Mouse (Mus musculus) heart, adult 2 months (tissue): ENCODE measurements around the gene Rps13. TPM values are rescaled to one million over a fixed set of nuclear protein-coding genes. Genes with fewer than 3 reads are reported as not detected.
A peak's percentile ranks its signal among the peaks of the same experiment; 100 is the strongest.

Experiments used
- DNase-seq, 2 experiments: peaks; one replicate each; pipeline ENCODE4 v3.0.0; 2021
- H3K27ac ChIP-seq: fragments of 200-600 bp; 2 replicates; pipeline ENCODE4 v1.8.1; 2022
- H3K27me3 ChIP-seq: fragments of 200-500 bp; 2 replicates; pipeline ENCODE4 v1.6.1; 2012; ENCODE audit warnings: mild to moderate bottlenecking, low read length, inconsistent platforms, mixed read lengths; ENCODE audit not compliant: control insufficient read depth, insufficient read depth
- H3K36me3 ChIP-seq: fragments of 200-500 bp; 2 replicates; pipeline ENCODE4 v1.6.1; 2012; ENCODE audit warnings: low read length, inconsistent platforms; ENCODE audit not compliant: control insufficient read depth, insufficient read depth
- H3K4me1 ChIP-seq: fragments of 200-500 bp; 2 replicates; pipeline ENCODE4 v1.6.1; 2011; ENCODE audit warnings: low read length; ENCODE audit not compliant: control insufficient read depth, insufficient read depth
- H3K4me3 ChIP-seq: fragments of 200-600 bp; 2 replicates; pipeline ENCODE4 v1.8.1; 2022
- H3K79me2 ChIP-seq: fragments of 200-500 bp; replicated peaks from 2 replicates; pipeline ENCODE4 v1.6.1; 2012; ENCODE audit warnings: mild to moderate bottlenecking, inconsistent platforms, low read length, moderate library complexity, mixed read lengths; ENCODE audit not compliant: control insufficient read depth, insufficient read depth
- H3K9ac ChIP-seq: fragments of 200-500 bp; 2 replicates; pipeline ENCODE4 v1.6.1; 2012; ENCODE audit warnings: low read depth, mild to moderate bottlenecking, control low read depth, inconsistent platforms, low read length, mixed read lengths
- CTCF ChIP-seq: fragments of 200-600 bp; IDR thresholded peaks from 2 replicates; pipeline ENCODE4 v1.8.1; 2022; ENCODE audit warnings: antibody characterized with exemption, mild to moderate bottlenecking, moderate library complexity
- EP300 ChIP-seq: fragments of 200-500 bp; IDR thresholded peaks from 2 replicates; pipeline ENCODE4 v1.6.1; 2011; ENCODE audit warnings: low read depth, low read length, control low read depth; ENCODE audit not compliant: insufficient read depth
- POLR2A ChIP-seq: fragments of 200-500 bp; IDR thresholded peaks from 2 replicates; pipeline ENCODE4 v1.6.1; 2011; ENCODE audit warnings: mild to moderate bottlenecking, low read depth, low read length, control low read depth; ENCODE audit not compliant: insufficient read depth
- WGBS: fragments of 180-500 bp; shearing (Covaris S2); methylation state at CpG from one replicate; pipeline ENCODE4 v1.1.7; 2018; 5-methylcytosine and 5-hydroxymethylcytosine counted together
- intact Hi-C: fragments of 180-260 bp; cut with DNase I; formaldehyde crosslinking; loops from one replicate; pipeline ENCODE4 v1.15.1; 2025
- polyA plus RNA-seq: library from polyadenylated mRNA; depleted of rRNA; stranded (reverse); fragments of >200 nt; gene quantifications from 2 replicates; pipeline ENCODE4 v1.2.3, GENCODE M21; 2012
- total RNA-seq, 2 experiments: library from RNA; stranded (reverse); gene quantifications; 2 replicates each; pipeline ENCODE4 v1.2.3; 2021

Rps13 gene
- total and polyA plus RNA-seq, 3 experiments: 146 to 384 (median 328) TPM

GRCm38 (mm10) chr7:116301661-116302311 is 32.2 kb downstream of the Rps13 start:
- Histone ChIP-seq H3K36me3 (no peaks in the 10 kb centered on the region), H3K4me3 (no peak overlapping the region), H3K27me3 (no peaks in the 10 kb centered on the region), H3K4me1 (no peaks in the 10 kb centered on the region), H3K9ac (no peak overlapping the region), H3K27ac (no peak overlapping the region), H3K79me2 (no peaks in the 10 kb centered on the region)
- TF ChIP-seq POLR2A: no peak
- TF ChIP-seq CTCF: no peak
- TF ChIP-seq EP300: no peak
- intact Hi-C loops: no loop called here
- 62% methylated on average over 5 of the region's 5 CpGs for WGBS
- peak in 1 of 2 experiments; percentile 32 for DNase-seq

GRCm38 (mm10) chr7:116301144-116301543 is 32.9 kb downstream of the Rps13 start:
- H3K4me3 ChIP-seq: no peak overlapping the region
- intact Hi-C loops: no loop called here
- no peaks in the 10 kb centered on the region for H3K27me3 ChIP-seq
- H3K27ac ChIP-seq: no peak overlapping the region
- H3K4me1 ChIP-seq: no peaks in the 10 kb centered on the region
- no peaks in the 10 kb centered on the region for H3K79me2 ChIP-seq
- no peak overlapping the region for H3K9ac ChIP-seq
- no peaks in the 10 kb centered on the region for H3K36me3 ChIP-seq
- DNase-seq: no peak
- no peak for TF ChIP-seq CTCF
- no peak for TF ChIP-seq POLR2A
- TF ChIP-seq EP300: no peak
- 66% methylated on average over 4 of the region's 4 CpGs for WGBS

- H3K36me3 ChIP-seq: no peaks in the 10 kb centered on the region
- no peak for DNase-seq
- no peaks in the 10 kb centered on the region for H3K4me1 ChIP-seq
- H3K4me3 ChIP-seq: no peak overlapping the region
- intact Hi-C loops: no loop called here
- no peak for TF ChIP-seq CTCF
- TF ChIP-seq EP300: no peak
- TF ChIP-seq POLR2A: no peak
- no peaks in the 10 kb centered on the region for H3K27me3 ChIP-seq
- 80% methylated on average over 2 of the region's 2 CpGs for WGBS
- no peak overlapping the region for H3K27ac ChIP-seq
- H3K79me2 ChIP-seq: no peaks in the 10 kb centered on the region
- no peak overlapping the region for H3K9ac ChIP-seq
These were observed 35.1 kb downstream of the Rps13 start for GRCm38 (mm10) chr7:116298851-116299250.

DNA sequence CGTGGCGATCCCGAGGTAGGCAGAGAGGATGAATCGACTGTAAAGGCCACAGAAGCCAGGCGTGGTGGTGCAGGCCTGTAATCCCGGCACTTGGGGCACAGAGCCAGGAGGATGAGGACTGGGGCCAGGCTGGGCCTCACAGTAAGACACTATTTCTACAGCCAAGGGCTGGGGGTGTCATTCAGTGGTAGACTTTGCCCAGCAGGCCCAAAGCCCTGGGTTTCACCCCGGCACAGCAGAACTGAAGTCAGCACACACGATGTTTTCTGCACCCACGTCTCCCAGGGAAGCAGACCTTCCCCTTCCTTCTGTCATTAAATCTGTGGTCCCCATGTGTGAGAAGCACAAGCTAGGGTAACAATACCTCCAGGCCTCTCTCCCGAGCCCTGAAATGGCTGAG is 35.6 kb downstream of the Rps13 start:
- no peak for DNase-seq
- Histone ChIP-seq H3K9ac (no peak overlapping the region), H3K79me2 (no peaks in the 10 kb centered on the region), H3K27ac (no peak overlapping the region), H3K27me3 (no peaks in the 10 kb centered on the region), H3K4me3 (no peak overlapping the region), H3K4me1 (no peaks in the 10 kb centered on the region), H3K36me3 (no peaks in the 10 kb centered on the region)
- intact Hi-C loops: no loop called here
- TF ChIP-seq EP300 (no peak), POLR2A (no peak), CTCF (no peak)
- WGBS: 75% methylated on average over 10 of the region's 10 CpGs

- TF ChIP-seq CTCF (no peak), EP300 (no peak), POLR2A (no peak)
- no peak overlapping the region for H3K9ac ChIP-seq
- 49% methylated on average over 3 of the region's 3 CpGs for WGBS
- intact Hi-C loops: no loop called here
- H3K4me1 ChIP-seq: no peaks in the 10 kb centered on the region
- no peak for DNase-seq
- H3K36me3 ChIP-seq: no peaks in the 10 kb centered on the region
- no peaks in the 10 kb centered on the region for H3K79me2 ChIP-seq
- no peak overlapping the region for H3K27ac ChIP-seq
- no peaks in the 10 kb centered on the region for H3K27me3 ChIP-seq
- H3K4me3 ChIP-seq: no peak overlapping the region
These were observed 39.0 kb downstream of the Rps13 start for GRCm38 (mm10) chr7:116294961-116295360.

DNA sequence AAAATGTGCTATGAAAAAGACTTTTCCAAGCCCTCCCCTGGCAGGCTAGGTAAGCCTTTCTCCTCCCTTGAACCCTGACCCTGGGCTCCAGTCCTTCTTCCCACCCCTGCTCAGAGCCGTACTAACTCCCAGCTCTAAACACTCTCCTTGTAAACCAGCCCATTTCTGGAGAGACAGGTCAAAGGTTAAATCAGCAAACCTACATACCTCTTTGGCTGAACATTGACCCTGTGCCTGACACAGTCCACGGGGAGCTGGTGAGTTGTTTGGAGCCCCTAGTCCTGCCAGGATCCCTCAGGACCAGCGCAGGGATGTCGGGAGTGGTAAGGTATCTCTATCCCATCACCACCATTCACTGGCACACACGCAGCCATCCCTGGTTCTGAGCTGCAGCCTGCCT is 41.6 kb downstream of the Rps13 start:
- no peaks in the 10 kb centered on the region for H3K36me3 ChIP-seq
- no peaks in the 10 kb centered on the region for H3K79me2 ChIP-seq
- H3K9ac ChIP-seq: no peak overlapping the region
- H3K27me3 ChIP-seq: no peaks in the 10 kb centered on the region
- H3K4me3 ChIP-seq: no peak overlapping the region
- no peak overlapping the region for H3K27ac ChIP-seq
- no peak for DNase-seq
- 66% methylated on average over 5 of the region's 5 CpGs for WGBS
- intact Hi-C loops: no loop called here
- H3K4me1 ChIP-seq: no peaks in the 10 kb centered on the region
- no peak for TF ChIP-seq CTCF
- no peak for TF ChIP-seq EP300
- no peak for TF ChIP-seq POLR2A
